Mouse (Mus musculus) naive thymus-derived CD4-positive, alpha-beta T cell, adult 2 months (primary cell): ENCODE data around the gene Slc38a9.

ENCODE experiments used
- DNase-seq: peaks from one replicate; pipeline ENCODE4 v3.0.0-alpha.2; 2011; ENCODE audit warnings: low read depth

Gene Slc38a9

DNA sequence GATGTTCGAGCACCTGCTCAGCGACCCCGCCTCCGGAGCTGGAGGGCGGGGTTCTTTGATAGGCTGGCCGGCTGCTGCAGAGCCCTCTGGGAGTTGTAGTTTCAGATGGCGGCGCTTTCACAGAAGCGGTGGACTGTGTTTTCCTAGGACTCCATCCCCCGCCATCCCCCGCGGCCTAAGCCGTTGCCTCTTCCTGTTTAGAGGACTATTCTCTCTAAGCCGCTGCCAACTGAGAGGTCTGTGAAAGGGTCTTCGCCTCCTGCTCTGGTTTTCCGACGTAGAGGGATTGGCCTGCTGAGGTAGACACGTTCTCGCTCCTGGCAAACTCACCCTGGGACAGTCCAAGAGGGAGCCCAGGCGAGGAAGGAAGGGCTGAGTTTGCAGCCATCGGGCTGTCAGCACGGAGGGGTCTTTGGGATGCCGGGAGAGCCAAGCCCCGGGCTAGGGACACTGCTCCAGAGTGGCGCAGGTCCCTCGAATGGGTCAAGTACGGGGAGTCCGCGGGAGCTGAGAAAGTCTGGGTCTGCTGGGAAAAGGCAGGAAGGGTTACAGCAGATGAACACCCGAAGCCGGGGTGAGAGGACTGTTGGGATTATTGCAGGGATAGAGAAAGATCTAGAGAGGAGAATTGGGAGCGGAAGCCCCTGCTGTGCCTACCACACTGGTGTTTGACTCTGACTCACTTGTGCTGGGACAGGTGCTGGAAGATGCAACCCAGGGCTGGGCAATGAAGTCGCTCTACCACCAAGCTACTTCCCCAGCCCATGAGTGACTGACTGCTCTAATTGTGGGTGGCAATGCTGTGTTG, at the start of gene Slc38a9:
Gene Slc38a9, plus strand, starts transcription at position 178 of the 808 bp plus-strand sequence.
- peak; percentile 93 for DNase-seq

- DNase-seq: no peak
These were observed 39.0 kb upstream of the Slc38a9 start for GRCm38 (mm10) chr13:112621592-112621991.

GRCm38 (mm10) chr13:112623656-112624055, 36.9 kb upstream of the Slc38a9 start:
- no peak for DNase-seq

- no peak for DNase-seq
These were observed 35.9 kb upstream of the Slc38a9 start for GRCm38 (mm10) chr13:112624622-112625021.

GRCm38 (mm10) chr13:112625566-112625965, 35.0 kb upstream of the Slc38a9 start:
- no peak for DNase-seq

GRCm38 (mm10) chr13:112635174-112635837, 25.2 kb upstream of the Slc38a9 start:
- no peak for DNase-seq

DNA sequence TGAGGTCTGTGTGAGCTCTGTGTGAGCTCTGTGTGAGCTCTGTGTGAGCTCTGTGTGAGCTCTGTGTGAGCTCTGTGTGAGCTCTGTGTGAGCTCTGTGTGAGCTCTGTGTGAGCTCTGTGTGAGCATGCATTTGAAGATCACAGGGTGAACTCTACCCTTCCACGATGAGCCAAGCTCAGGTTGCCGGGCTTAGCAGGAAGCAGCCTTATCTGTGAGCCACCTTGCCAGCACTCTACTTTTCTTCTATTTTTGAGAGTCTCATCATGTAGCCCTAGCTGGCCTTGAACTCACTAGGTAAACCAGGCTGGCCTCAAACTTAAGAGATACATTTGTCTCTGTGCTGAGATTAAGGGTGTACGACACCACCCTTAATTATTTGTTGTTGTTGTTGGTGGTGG, 24.1 kb upstream of the Slc38a9 start:
- DNase-seq: no peak

DNA sequence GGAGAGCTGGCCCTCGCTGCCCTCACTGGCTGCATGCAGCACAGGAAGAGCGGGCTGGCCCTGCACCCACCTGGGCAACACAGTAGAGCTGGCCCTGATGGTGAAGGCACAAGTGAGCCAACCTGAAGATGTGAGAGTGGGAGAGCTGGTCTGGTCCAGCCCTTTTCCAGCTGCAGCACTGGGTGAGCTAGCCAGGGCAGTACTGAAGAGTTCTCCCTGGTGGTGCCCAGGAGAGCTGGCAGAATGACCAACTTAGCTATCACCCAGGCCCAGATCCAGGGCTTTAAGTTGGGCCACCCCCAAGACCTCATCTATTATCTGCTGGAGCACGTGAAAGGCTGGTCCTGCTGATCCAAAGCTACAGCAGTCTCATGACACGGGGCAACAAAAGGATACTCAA, 21.4 kb upstream of the Slc38a9 start:
- no peak for DNase-seq

DNA sequence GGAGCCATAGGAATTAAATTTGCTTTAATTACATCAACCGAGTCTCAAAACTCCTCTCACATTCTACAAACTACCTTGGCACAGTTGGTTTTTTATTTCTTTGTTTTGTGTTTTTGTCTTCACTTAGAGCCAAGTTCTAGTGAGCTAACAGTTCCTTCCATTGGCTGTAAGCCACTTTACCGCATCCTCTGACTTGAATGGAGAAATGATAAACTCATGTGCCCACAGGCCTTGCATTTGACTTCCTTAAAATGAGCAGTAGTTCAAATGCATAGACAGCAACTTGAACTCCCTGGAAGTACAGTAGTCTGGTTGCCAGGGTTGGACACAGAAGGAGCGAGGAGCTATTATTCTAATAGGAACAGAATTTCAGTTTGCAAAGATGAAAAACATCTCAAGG, 17.7 kb upstream of the Slc38a9 start:
- no peak for DNase-seq

GRCm38 (mm10) chr13:112644996-112645395, 15.6 kb upstream of the Slc38a9 start:
- DNase-seq: no peak

- DNase-seq: no peak
These were observed 14.9 kb upstream of the Slc38a9 start for GRCm38 (mm10) chr13:112645529-112646186.

- DNase-seq: no peak
These were observed 9.4 kb upstream of the Slc38a9 start for GRCm38 (mm10) chr13:112651183-112651582.

DNA sequence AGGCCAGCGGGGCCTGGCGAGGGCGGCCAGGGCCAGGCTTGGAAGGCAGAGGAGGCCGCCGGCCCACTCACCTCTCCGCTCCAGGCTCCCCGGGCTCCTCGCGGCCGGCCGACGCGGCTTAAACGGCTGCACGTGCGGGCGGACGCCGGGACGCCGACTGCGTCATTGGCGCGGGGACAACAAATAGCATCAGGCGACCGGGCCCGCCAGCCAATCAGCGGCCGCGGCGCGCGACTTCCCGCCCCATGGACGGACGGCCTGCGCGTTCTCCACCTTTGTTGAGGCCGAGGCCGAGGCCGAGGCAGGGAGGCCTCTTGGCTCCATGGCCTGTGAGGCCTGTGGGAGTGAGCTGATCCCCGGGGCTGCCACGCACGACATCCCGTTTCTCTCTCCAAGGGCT, 8.3 kb upstream of the Slc38a9 start, which contains the start of gene Ddx4:
Gene Ddx4, minus strand, starts transcription at position 271 of the 400 bp plus-strand sequence.
- no peak for DNase-seq

DNA sequence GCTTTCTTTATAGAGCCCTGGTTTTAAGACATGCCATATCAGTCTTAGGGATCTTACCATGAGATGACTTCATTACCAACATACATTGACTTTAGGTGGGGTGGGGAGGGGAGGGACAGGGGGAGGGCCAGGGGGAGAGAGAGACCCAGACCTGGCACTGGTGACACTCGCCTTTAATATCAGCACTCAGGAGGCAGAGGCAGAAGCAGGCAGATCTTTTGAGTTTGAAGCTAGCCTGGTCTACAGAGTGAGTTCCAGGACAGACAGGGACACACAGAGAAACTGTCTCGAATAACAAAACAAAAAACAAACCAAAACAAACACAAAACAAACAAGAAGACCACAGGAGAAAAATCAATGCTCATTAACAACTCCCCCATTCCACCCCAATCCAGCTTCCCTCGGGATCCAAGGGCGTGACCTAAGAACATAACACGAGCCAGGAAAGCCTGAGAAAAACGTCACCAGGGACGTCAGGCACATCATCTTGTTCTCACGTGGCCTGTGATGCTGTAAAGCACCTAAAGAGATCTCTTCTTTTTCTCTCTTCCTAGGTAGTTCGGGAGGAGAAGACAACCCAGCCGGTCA, 471 bp upstream of the Slc38a9 start:
- no peak for DNase-seq

- DNase-seq: no peak
These were observed 1.1 kb downstream of the Slc38a9 start for GRCm38 (mm10) chr13:112661687-112662086.

- no peak for DNase-seq
These were observed 6.0 kb downstream of the Slc38a9 start for GRCm38 (mm10) chr13:112666433-112667024.

DNA sequence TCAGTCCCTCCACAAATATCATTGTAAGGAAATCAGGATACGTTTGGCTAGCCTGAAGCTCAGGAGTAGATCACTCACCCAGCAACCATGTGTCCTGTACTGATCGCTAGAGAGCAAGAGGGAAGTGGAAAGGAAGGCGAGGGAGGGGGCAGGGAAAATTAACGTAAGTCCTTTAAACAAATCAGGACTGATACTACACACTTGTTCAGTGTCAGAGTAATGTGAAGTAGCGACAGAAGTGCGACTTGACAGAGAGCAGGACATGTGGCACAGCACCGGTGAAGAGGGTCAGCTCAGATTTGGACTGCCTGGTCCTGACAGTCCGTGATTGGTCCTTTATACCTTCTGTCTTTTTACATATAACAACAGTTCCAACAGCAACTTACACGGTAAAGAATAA, 6.7 kb downstream of the Slc38a9 start:
- DNase-seq: no peak

GRCm38 (mm10) chr13:112671708-112672107, 11.2 kb downstream of the Slc38a9 start:
- no peak for DNase-seq

GRCm38 (mm10) chr13:112672797-112673196, 12.2 kb downstream of the Slc38a9 start:
- DNase-seq: no peak

- peak; percentile 74 for DNase-seq
These were observed 13.4 kb downstream of the Slc38a9 start for GRCm38 (mm10) chr13:112673899-112674447.

- no peak for DNase-seq
These were observed 17.6 kb downstream of the Slc38a9 start for GRCm38 (mm10) chr13:112678154-112678553.

GRCm38 (mm10) chr13:112683312-112683711, 22.8 kb downstream of the Slc38a9 start:
- no peak for DNase-seq
